Mouse (Mus musculus): Measurements from ENCODE around the gene Pou4f1. TPM values are rescaled to one million over a fixed set of nuclear protein-coding genes. Genes with fewer than 3 reads are reported as not detected.

Pou4f1 gene
- polyA plus RNA-seq, 1 experiment from 2014 or later = 42.7 TPM

GRCm38 (mm10) chr14:104464841-104465240 lies 3.0 kb downstream of the Pou4f1 start:
- Histone ChIP-seq H3K4me3 (peak overlapping the region; percentile 54), H3K9ac (no peak overlapping the region), H3K4me1 (replicated peaks) (peaks cover 37% of the 10 kb centered on the region), H3K36me3 (no peaks in the 10 kb centered on the region), H3K9me3 (no peaks in the 10 kb centered on the region), H3K27ac (replicated peaks) (no peak overlapping the region), H3K4me2 (peak overlapping the region; percentile 4; the same call in 1 of the 2 replicates), H3K27me3 (peaks cover 69% of the 10 kb centered on the region)
- ATAC-seq (ENCODE audit: low FRiP score, low read depth) = no peak
- WGBS = 6% methylated on average over 5 of the region's 5 CpGs

- peaks cover 63% of the 10 kb centered on the region for H3K27me3 ChIP-seq
- no peaks in the 10 kb centered on the region for H3K36me3 ChIP-seq
- H3K27ac ChIP-seq (replicated peaks) = no peak overlapping the region
- H3K4me1 ChIP-seq (replicated peaks) = peaks cover 39% of the 10 kb centered on the region
- ATAC-seq (ENCODE audit: low FRiP score, low read depth) = no peak
- WGBS = 13% methylated on average over 5 of the region's 5 CpGs
- H3K9me3 ChIP-seq = no peaks in the 10 kb centered on the region
- 0 out of 2 replicates have a peak overlapping the region, but pooled peaks have one; percentile 13 for H3K4me3 ChIP-seq
- no peak overlapping the region for H3K9ac ChIP-seq
- 0 out of 2 replicates have a peak overlapping the region, but pooled peaks have one; percentile 2 for H3K4me2 ChIP-seq
Observed at GRCm38 (mm10) chr14:104463631-104464250, 4.1 kb downstream of the Pou4f1 start.

- H3K4me1 ChIP-seq (replicated peaks) = peaks cover 20% of the 10 kb centered on the region
- WGBS = 5% methylated on average over 10 of the region's 10 CpGs
- peak overlapping the region; percentile 48; the same call in 1 of the 2 replicates for H3K4me2 ChIP-seq
- H3K27ac ChIP-seq (replicated peaks) = no peak overlapping the region
- no peak for ATAC-seq (ENCODE audit: low FRiP score, low read depth)
- no peaks in the 10 kb centered on the region for H3K9me3 ChIP-seq
- peaks cover 64% of the 10 kb centered on the region for H3K27me3 ChIP-seq
- no peak overlapping the region for H3K9ac ChIP-seq
- no peak overlapping the region for H3K4me3 ChIP-seq
- no peaks in the 10 kb centered on the region for H3K36me3 ChIP-seq
Observed at GRCm38 (mm10) chr14:104461286-104462240, 6.2 kb downstream of the Pou4f1 start.

DNA sequence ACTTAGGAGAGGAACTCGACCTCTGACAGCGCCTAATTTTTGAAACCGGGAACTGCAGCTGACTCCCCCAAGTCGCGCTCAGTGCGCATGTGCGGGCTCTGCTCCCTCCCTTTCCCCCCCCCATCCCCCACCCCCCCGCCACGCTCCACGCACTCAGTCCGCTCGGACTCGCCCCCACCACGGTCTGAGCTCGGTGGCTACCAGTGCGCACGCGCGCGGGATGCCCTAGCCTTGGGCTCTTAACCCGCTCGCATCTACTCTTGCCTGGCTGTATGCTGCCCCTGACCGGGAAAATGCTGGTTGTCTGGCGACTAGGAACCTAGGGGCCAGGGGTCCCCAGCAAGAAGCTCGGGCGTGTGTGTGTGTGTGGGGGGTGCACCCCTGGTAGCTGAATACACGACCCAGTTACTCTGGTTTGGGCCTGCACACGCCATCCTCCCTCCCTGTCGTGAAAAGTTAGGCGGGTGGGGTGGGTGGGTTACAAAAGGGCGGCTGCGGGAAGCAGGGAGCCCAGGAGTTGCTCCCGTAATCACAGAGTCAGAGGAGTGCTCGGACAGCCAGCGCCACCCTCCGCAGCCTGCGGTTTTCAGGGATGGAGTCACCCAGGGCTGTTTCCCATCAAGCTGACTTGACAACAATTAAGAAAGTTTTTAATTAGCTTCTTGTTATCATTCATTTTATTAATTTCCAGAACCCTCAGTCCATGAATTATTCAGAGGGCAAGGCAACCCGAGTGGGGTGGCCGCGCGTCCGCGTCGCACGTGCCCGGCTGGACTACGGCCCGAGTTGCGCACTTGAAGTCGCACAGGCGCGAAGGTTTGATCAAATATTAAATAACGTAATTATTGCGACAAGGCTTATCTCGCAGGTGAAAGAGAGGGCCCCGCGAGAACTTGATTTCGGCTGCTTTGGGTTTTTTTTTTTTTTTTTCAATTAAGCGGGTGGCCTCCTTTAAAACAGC lies 7.2 kb downstream of the Pou4f1 start:
- WGBS = under 1% methylated on average over 58 of the region's 59 CpGs
- H3K4me3 ChIP-seq = peak overlapping the region; percentile 27
- H3K9ac ChIP-seq = no peak overlapping the region
- H3K9me3 ChIP-seq = no peaks in the 10 kb centered on the region
- peak; percentile 88 for ATAC-seq (ENCODE audit: low FRiP score, low read depth)
- peaks cover 12% of the 10 kb centered on the region for H3K4me1 ChIP-seq (replicated peaks)
- no peak overlapping the region for H3K27ac ChIP-seq (replicated peaks)
- peak overlapping the region; percentile 48 for H3K4me2 ChIP-seq
- H3K36me3 ChIP-seq = no peaks in the 10 kb centered on the region
- H3K27me3 ChIP-seq = peaks cover 66% of the 10 kb centered on the region

- WGBS = under 1% methylated on average over 25 of the region's 25 CpGs
- Histone ChIP-seq H3K27ac (replicated peaks) (no peak overlapping the region), H3K36me3 (no peaks in the 10 kb centered on the region), H3K9me3 (no peaks in the 10 kb centered on the region), H3K4me3 (peak overlapping the region; percentile 11; the same call in 1 of the 2 replicates), H3K4me2 (peak overlapping the region; percentile 48), H3K27me3 (peaks cover 64% of the 10 kb centered on the region), H3K9ac (no peak overlapping the region), H3K4me1 (replicated peaks) (peaks cover 9% of the 10 kb centered on the region)
- no peak for ATAC-seq (ENCODE audit: low FRiP score, low read depth)
Observed at GRCm38 (mm10) chr14:104459513-104460111, 8.2 kb downstream of the Pou4f1 start.

DNA sequence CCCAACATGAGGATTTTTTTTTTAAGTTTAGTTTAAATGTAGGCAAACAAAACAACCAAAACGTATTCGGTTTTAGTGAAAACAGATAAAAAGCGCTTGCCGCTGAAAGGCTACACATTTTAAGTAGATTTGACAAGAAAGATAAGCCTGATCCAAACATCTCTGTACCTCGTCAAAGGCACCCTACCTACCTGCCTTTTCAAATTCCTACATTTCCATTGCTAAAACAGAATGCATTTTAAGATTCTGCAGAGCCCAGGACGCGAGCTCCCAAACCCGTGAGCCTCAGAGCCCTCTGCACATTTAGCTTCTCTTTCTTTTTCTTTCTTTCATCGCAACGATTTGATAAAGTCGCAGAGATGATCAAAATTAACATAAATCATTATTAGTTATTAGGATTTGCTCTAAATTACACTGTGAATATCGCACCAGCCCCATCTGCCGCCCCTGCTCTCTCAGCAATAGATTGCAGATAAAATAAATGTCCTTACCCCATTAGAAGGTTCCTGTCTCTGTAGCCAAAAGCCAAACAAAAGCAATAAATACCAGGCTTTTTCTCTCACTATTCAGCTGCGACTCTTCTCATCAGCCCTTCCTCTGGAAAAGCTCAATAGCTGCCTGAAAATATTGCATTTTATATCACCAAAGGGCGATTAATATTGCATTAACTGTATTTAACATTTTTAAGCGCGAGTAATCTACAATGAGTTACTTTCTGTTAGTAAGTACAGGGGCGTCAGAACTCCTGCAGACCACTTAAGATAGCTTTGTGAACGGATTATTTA lies 8.9 kb downstream of the Pou4f1 start:
- no peak overlapping the region for H3K27ac ChIP-seq (replicated peaks)
- H3K36me3 ChIP-seq = no peaks in the 10 kb centered on the region
- WGBS = 1% methylated on average over 19 of the region's 19 CpGs
- peak overlapping the region; percentile 48 for H3K4me2 ChIP-seq
- H3K4me3 ChIP-seq = 0 out of 2 replicates have a peak overlapping the region, but pooled peaks have one; percentile 4
- no peaks in the 10 kb centered on the region for H3K9me3 ChIP-seq
- ATAC-seq (ENCODE audit: low FRiP score, low read depth) = no peak
- H3K4me1 ChIP-seq (replicated peaks) = peaks cover 9% of the 10 kb centered on the region
- H3K27me3 ChIP-seq = peaks cover 66% of the 10 kb centered on the region
- no peak overlapping the region for H3K9ac ChIP-seq

GRCm38 (mm10) chr14:104457966-104458710 lies 9.7 kb downstream of the Pou4f1 start:
- Histone ChIP-seq H3K4me2 (no peak overlapping the region), H3K4me1 (replicated peaks) (peaks cover 9% of the 10 kb centered on the region), H3K9ac (no peak overlapping the region), H3K36me3 (no peaks in the 10 kb centered on the region), H3K27me3 (peaks cover 64% of the 10 kb centered on the region), H3K4me3 (0 out of 2 replicates have a peak overlapping the region, but pooled peaks have one; percentile 4), H3K9me3 (no peaks in the 10 kb centered on the region), H3K27ac (replicated peaks) (no peak overlapping the region)
- ATAC-seq (ENCODE audit: low FRiP score, low read depth) = no peak
- 2% methylated on average over 20 of the region's 20 CpGs for WGBS

DNA sequence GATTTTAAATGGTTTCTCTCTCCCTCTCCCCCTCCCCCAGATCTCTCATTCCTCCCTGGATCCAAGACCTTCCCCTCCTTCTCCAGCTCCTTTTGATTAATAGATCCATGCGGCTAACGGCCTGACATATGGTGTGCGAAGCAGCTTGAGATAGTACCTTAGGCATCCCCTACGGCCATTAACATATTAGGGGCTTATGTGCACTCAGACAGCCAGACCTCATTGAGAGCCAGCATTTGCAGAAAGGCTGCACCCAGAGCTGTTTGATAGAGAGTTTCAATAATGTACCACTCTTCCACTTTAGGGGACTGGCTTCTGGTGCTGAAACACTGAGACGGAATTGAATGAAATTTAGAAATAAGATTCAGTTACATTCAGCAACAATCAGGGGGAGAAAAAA lies 10.8 kb downstream of the Pou4f1 start:
- Histone ChIP-seq H3K4me2 (no peak overlapping the region), H3K36me3 (no peaks in the 10 kb centered on the region), H3K4me3 (no peak overlapping the region), H3K9ac (no peak overlapping the region), H3K27ac (replicated peaks) (no peak overlapping the region), H3K27me3 (peaks cover 66% of the 10 kb centered on the region), H3K4me1 (replicated peaks) (peaks cover 9% of the 10 kb centered on the region), H3K9me3 (no peaks in the 10 kb centered on the region)
- WGBS = 2% methylated on average over 5 of the region's 5 CpGs
- peak; percentile 67; the same call in 1 of the 2 replicates for ATAC-seq (ENCODE audit: low FRiP score, low read depth)

- Histone ChIP-seq H3K27ac (replicated peaks) (no peak overlapping the region), H3K4me2 (no peak overlapping the region), H3K4me1 (replicated peaks) (no peaks in the 10 kb centered on the region), H3K4me3 (no peak overlapping the region), H3K9me3 (no peaks in the 10 kb centered on the region), H3K36me3 (no peaks in the 10 kb centered on the region), H3K27me3 (peaks cover 49% of the 10 kb centered on the region), H3K9ac (no peak overlapping the region)
- ATAC-seq (ENCODE audit: low FRiP score, low read depth) = no peak
- WGBS = 36% methylated on average over 4 of the region's 4 CpGs
Observed at GRCm38 (mm10) chr14:104453824-104454223, 14.0 kb downstream of the Pou4f1 start.

GRCm38 (mm10) chr14:104434293-104434692 lies 33.5 kb downstream of the Pou4f1 start:
- 78% methylated on average over 2 of the region's 2 CpGs for WGBS
- H3K9me3 ChIP-seq = no peaks in the 10 kb centered on the region
- H3K4me1 ChIP-seq (replicated peaks) = no peaks in the 10 kb centered on the region
- ATAC-seq (ENCODE audit: low FRiP score, low read depth) = no peak
- no peaks in the 10 kb centered on the region for H3K36me3 ChIP-seq
- no peak overlapping the region for H3K4me2 ChIP-seq
- H3K9ac ChIP-seq = no peak overlapping the region
- H3K4me3 ChIP-seq = no peak overlapping the region
- no peak overlapping the region for H3K27ac ChIP-seq (replicated peaks)
- 0 out of 2 replicates have a peak, but pooled peaks cover 3% of the 10 kb centered on the region for H3K27me3 ChIP-seq

Measured in hindbrain, embryonic 15.5 days (tissue).